Mouse (Mus musculus) heart, embryonic 11.5 days (tissue): ENCODE results near the gene Adad2. TPM values are rescaled to one million over a fixed set of nuclear protein-coding genes. Genes with fewer than 3 reads are reported as not detected.

Experiments used
- ATAC-seq: fragments of 200-750 bp; cut with Nextera tagmentation; replicated peaks from 2 replicates; pipeline ENCODE4 v1.8.0; 2017; ENCODE audit warnings: moderate library complexity; ENCODE audit not compliant: insufficient number of reproducible peaks, low FRiP score, low TSS enrichment
- H3K27ac ChIP-seq: fragments of 300-500 bp; sonication (generic); 2 replicates; pipeline ENCODE4 v1.5.1; 2014; ENCODE audit warnings: mild to moderate bottlenecking, low read depth, low read length
- H3K27me3 ChIP-seq: fragments of 300-500 bp; sonication (generic); 2 replicates; pipeline ENCODE4 v1.6.1; 2014; ENCODE audit warnings: mild to moderate bottlenecking, low read length, mixed read lengths; ENCODE audit not compliant: control insufficient read depth, insufficient read depth
- H3K36me3 ChIP-seq: fragments of 300-500 bp; sonication (generic); 2 replicates; pipeline ENCODE4 v1.6.1; 2014; ENCODE audit warnings: mild to moderate bottlenecking, low read length, moderate library complexity, mixed read lengths; ENCODE audit not compliant: control insufficient read depth, insufficient read depth
- H3K4me1 ChIP-seq: fragments of 300-500 bp; sonication (generic); 2 replicates; pipeline ENCODE4 v1.6.1; 2014; ENCODE audit warnings: low read length; ENCODE audit not compliant: control insufficient read depth, insufficient read depth
- H3K4me2 ChIP-seq: fragments of 300-500 bp; sonication (generic); 2 replicates; pipeline ENCODE4 v1.6.1; 2014; ENCODE audit warnings: mild to moderate bottlenecking, moderate library complexity
- H3K4me3 ChIP-seq: fragments of 300-500 bp; sonication (generic); 2 replicates; pipeline ENCODE4 v1.5.1; 2014; ENCODE audit warnings: low read depth, low read length
- H3K9ac ChIP-seq: fragments of 300-500 bp; sonication (generic); 2 replicates; pipeline ENCODE4 v1.6.1; 2014; ENCODE audit warnings: mild to moderate bottlenecking, low read depth, low read length, moderate library complexity
- H3K9me3 ChIP-seq: fragments of 300-500 bp; sonication (generic); replicated peaks from 2 replicates; pipeline ENCODE4 v1.6.1; 2016; ENCODE audit warnings: low read length; ENCODE audit not compliant: control insufficient read depth
- WGBS: fragments of 180-500 bp; shearing (Covaris S2); extraction: QIAGEN DNeasy Blood & Tissue Kit; methylation state at CpG from one replicate; pipeline ENCODE4 v1.1.7; 2014; ENCODE audit not compliant: insufficient replicate concordance; 5-methylcytosine and 5-hydroxymethylcytosine counted together
- polyA plus RNA-seq: library from polyadenylated mRNA; unstranded; fragments of >200 nt; fragmentation: Nextera tagmentation; extraction: Ambion mirVana; gene quantifications from 2 replicates; pipeline ENCODE4 v1.2.1, GENCODE M21; 2014

Adad2 gene
- polyA plus RNA-seq, 1 experiment from 2014 or later = not detected

GRCm38 (mm10) chr8:119637381-119637780, 24.8 kb downstream of the Adad2 start:
- WGBS = 80% methylated on average over 4 of the region's 4 CpGs

GRCm38 (mm10) chr8:119638261-119638660, 25.7 kb downstream of the Adad2 start:
- Histone ChIP-seq H3K9ac (no peak overlapping the region), H3K9me3 (no peaks in the 10 kb centered on the region), H3K4me1 (0 out of 2 replicates have a peak, but pooled peaks cover 5% of the 10 kb centered on the region), H3K36me3 (no peaks in the 10 kb centered on the region), H3K4me3 (no peak overlapping the region), H3K27ac (no peak overlapping the region), H3K4me2 (no peak overlapping the region), H3K27me3 (peaks cover 35% of the 10 kb centered on the region)
- no peak for ATAC-seq
- 79% methylated on average over 6 of the region's 6 CpGs for WGBS

More at GRCm38 (mm10) chr8:119637381-119637780, 24.8 kb downstream of the Adad2 start:
- H3K4me2 ChIP-seq = no peak overlapping the region
- H3K9ac ChIP-seq = no peak overlapping the region
- H3K27me3 ChIP-seq = peaks cover 42% of the 10 kb centered on the region
- no peaks in the 10 kb centered on the region for H3K9me3 ChIP-seq
- 0 out of 2 replicates have a peak, but pooled peaks cover 5% of the 10 kb centered on the region for H3K4me1 ChIP-seq
- ATAC-seq = no peak
- H3K4me3 ChIP-seq = no peak overlapping the region
- H3K36me3 ChIP-seq = no peaks in the 10 kb centered on the region
- no peak overlapping the region for H3K27ac ChIP-seq

- no peaks in the 10 kb centered on the region for H3K9me3 ChIP-seq
- H3K36me3 ChIP-seq = no peaks in the 10 kb centered on the region
- H3K27ac ChIP-seq = no peak overlapping the region
- H3K4me2 ChIP-seq = no peak overlapping the region
- whole genome bisulfite sequencing = 70% methylated on average over 7 of the region's 7 CpGs
- H3K4me3 ChIP-seq = no peak overlapping the region
- ATAC-seq = no peak
- 0 out of 2 replicates have a peak, but pooled peaks cover 5% of the 10 kb centered on the region for H3K4me1 ChIP-seq
- peaks cover 22% of the 10 kb centered on the region for H3K27me3 ChIP-seq
- no peak overlapping the region for H3K9ac ChIP-seq
These were observed 27.3 kb downstream of the Adad2 start for GRCm38 (mm10) chr8:119639798-119640197.

- WGBS = 65% methylated on average over 5 of the region's 5 CpGs
- no peaks in the 10 kb centered on the region for H3K9me3 ChIP-seq
- no peak overlapping the region for H3K4me3 ChIP-seq
- 0 out of 2 replicates have a peak, but pooled peaks cover 3% of the 10 kb centered on the region for H3K4me1 ChIP-seq
- H3K27me3 ChIP-seq = peaks cover 10% of the 10 kb centered on the region; the same call in 1 of the 2 replicates
- H3K36me3 ChIP-seq = no peaks in the 10 kb centered on the region
- no peak overlapping the region for H3K27ac ChIP-seq
- no peak overlapping the region for H3K9ac ChIP-seq
- no peak for ATAC-seq
- no peak overlapping the region for H3K4me2 ChIP-seq
These were observed 28.5 kb downstream of the Adad2 start for GRCm38 (mm10) chr8:119641058-119641457.

- 91% methylated on average over 1 of the region's 1 CpGs for WGBS
- H3K9me3 ChIP-seq = no peaks in the 10 kb centered on the region
These were observed 30.4 kb downstream of the Adad2 start for GRCm38 (mm10) chr8:119642960-119643359.

GRCm38 (mm10) chr8:119644429-119644960, 31.9 kb downstream of the Adad2 start:
- H3K27me3 ChIP-seq = no peaks in the 10 kb centered on the region
- no peaks in the 10 kb centered on the region for H3K4me1 ChIP-seq
- WGBS = 81% methylated on average over 17 of the region's 17 CpGs
- H3K9ac ChIP-seq = no peak overlapping the region
- H3K4me3 ChIP-seq = no peak overlapping the region
- H3K4me2 ChIP-seq = no peak overlapping the region
- no peak for ATAC-seq
- no peaks in the 10 kb centered on the region for H3K36me3 ChIP-seq
- no peaks in the 10 kb centered on the region for H3K9me3 ChIP-seq
- H3K27ac ChIP-seq = no peak overlapping the region

More at GRCm38 (mm10) chr8:119642960-119643359, 30.4 kb downstream of the Adad2 start:
- no peaks in the 10 kb centered on the region for H3K36me3 ChIP-seq
- H3K9ac ChIP-seq = no peak overlapping the region
- no peak overlapping the region for H3K27ac ChIP-seq
- H3K4me2 ChIP-seq = no peak overlapping the region
- H3K27me3 ChIP-seq = no peaks in the 10 kb centered on the region
- ATAC-seq = no peak
- no peak overlapping the region for H3K4me3 ChIP-seq
- no peaks in the 10 kb centered on the region for H3K4me1 ChIP-seq

GRCm38 (mm10) chr8:119644981-119645597, 32.5 kb downstream of the Adad2 start:
- no peaks in the 10 kb centered on the region for H3K4me1 ChIP-seq
- H3K9me3 ChIP-seq = no peaks in the 10 kb centered on the region
- no peak overlapping the region for H3K27ac ChIP-seq
- no peak overlapping the region for H3K4me3 ChIP-seq
- no peaks in the 10 kb centered on the region for H3K36me3 ChIP-seq
- ATAC-seq = no peak
- 67% methylated on average over 18 of the region's 18 CpGs for WGBS
- H3K9ac ChIP-seq = no peak overlapping the region
- H3K27me3 ChIP-seq = no peaks in the 10 kb centered on the region
- no peak overlapping the region for H3K4me2 ChIP-seq

- Histone ChIP-seq H3K9me3 (no peaks in the 10 kb centered on the region), H3K36me3 (no peaks in the 10 kb centered on the region), H3K4me3 (no peak overlapping the region), H3K27me3 (no peaks in the 10 kb centered on the region), H3K27ac (no peak overlapping the region), H3K4me1 (no peaks in the 10 kb centered on the region), H3K9ac (no peak overlapping the region), H3K4me2 (no peak overlapping the region)
- ATAC-seq = no peak
- 70% methylated on average over 3 of the region's 3 CpGs for WGBS
These were observed 33.6 kb downstream of the Adad2 start for GRCm38 (mm10) chr8:119646197-119646596.

GRCm38 (mm10) chr8:119646846-119647245, 34.3 kb downstream of the Adad2 start:
- Histone ChIP-seq H3K4me2 (no peak overlapping the region), H3K36me3 (no peaks in the 10 kb centered on the region), H3K4me3 (no peak overlapping the region), H3K9ac (no peak overlapping the region), H3K27ac (no peak overlapping the region), H3K9me3 (no peaks in the 10 kb centered on the region), H3K27me3 (no peaks in the 10 kb centered on the region), H3K4me1 (no peaks in the 10 kb centered on the region)
- WGBS = 77% methylated on average over 7 of the region's 7 CpGs
- ATAC-seq = no peak
